Mouse (Mus musculus) testis, adult 2 months (tissue): ENCODE results near the gene Fstl4. TPM values are rescaled to one million over a fixed set of nuclear protein-coding genes. Genes with fewer than 3 reads are reported as not detected.

ENCODE experiments used
- H3K27ac ChIP-seq: fragments of 200-500 bp; 2 replicates; pipeline ENCODE4 v1.5.1; 2012; ENCODE audit warnings: low read depth, low read length; ENCODE audit not compliant: control insufficient read depth, insufficient read depth
- H3K27me3 ChIP-seq: fragments of 200-500 bp; 2 replicates; pipeline ENCODE4 v1.6.1; 2012; ENCODE audit warnings: mild to moderate bottlenecking, low read length, moderate library complexity; ENCODE audit not compliant: control insufficient read depth, insufficient read depth
- H3K36me3 ChIP-seq: fragments of 200-500 bp; 2 replicates; pipeline ENCODE4 v1.6.1; 2012; ENCODE audit warnings: mild to moderate bottlenecking, low read length; ENCODE audit not compliant: control insufficient read depth, insufficient read depth
- H3K4me1 ChIP-seq: fragments of 200-500 bp; 2 replicates; pipeline ENCODE4 v1.6.1; 2012; ENCODE audit warnings: low read length; ENCODE audit not compliant: control insufficient read depth, insufficient read depth
- H3K4me3 ChIP-seq: fragments of 200-500 bp; 2 replicates; pipeline ENCODE4 v1.5.1; 2012; ENCODE audit warnings: low read depth, mild to moderate bottlenecking, low read length, moderate library complexity, mixed read lengths; ENCODE audit not compliant: control insufficient read depth
- CTCF ChIP-seq: fragments of 200-500 bp; IDR thresholded peaks from 2 replicates; pipeline ENCODE4 v1.5.1; 2012; ENCODE audit warnings: low read depth, mild to moderate bottlenecking, inconsistent platforms, low read length, moderate library complexity; ENCODE audit not compliant: control insufficient read depth, insufficient read depth, insufficient replicate concordance
- POLR2A ChIP-seq: fragments of 200-500 bp; IDR thresholded peaks from 2 replicates; pipeline ENCODE4 v1.6.1; 2012; ENCODE audit warnings: low read depth, mild to moderate bottlenecking, inconsistent platforms, low read length, moderate library complexity; ENCODE audit not compliant: control insufficient read depth
- polyA plus RNA-seq: library from polyadenylated mRNA; depleted of rRNA; stranded (reverse); fragments of >200 nt; gene quantifications from 2 replicates; pipeline ENCODE4 v1.2.3, GENCODE M21; 2012

Gene Fstl4
- polyA plus RNA-seq, 1 experiment: 0.22 TPM

GRCm38 (mm10) chr11:53067699-53068478 is 303.5 kb downstream of the Fstl4 start:
- peaks cover 2% of the 10 kb centered on the region; the same call in 1 of the 2 replicates for H3K4me1 ChIP-seq
- H3K27me3 ChIP-seq: no peaks in the 10 kb centered on the region
- H3K4me3 ChIP-seq: no peak overlapping the region
- H3K27ac ChIP-seq: no peak overlapping the region
- H3K36me3 ChIP-seq: no peaks in the 10 kb centered on the region
- no peak for TF ChIP-seq POLR2A
- no peak for TF ChIP-seq CTCF

GRCm38 (mm10) chr11:53068479-53069065 is 304.1 kb downstream of the Fstl4 start:
- no peak for TF ChIP-seq CTCF
- TF ChIP-seq POLR2A: no peak
- no peak overlapping the region for H3K4me3 ChIP-seq
- no peaks in the 10 kb centered on the region for H3K4me1 ChIP-seq
- no peaks in the 10 kb centered on the region for H3K36me3 ChIP-seq
- H3K27me3 ChIP-seq: no peaks in the 10 kb centered on the region
- no peak overlapping the region for H3K27ac ChIP-seq

DNA sequence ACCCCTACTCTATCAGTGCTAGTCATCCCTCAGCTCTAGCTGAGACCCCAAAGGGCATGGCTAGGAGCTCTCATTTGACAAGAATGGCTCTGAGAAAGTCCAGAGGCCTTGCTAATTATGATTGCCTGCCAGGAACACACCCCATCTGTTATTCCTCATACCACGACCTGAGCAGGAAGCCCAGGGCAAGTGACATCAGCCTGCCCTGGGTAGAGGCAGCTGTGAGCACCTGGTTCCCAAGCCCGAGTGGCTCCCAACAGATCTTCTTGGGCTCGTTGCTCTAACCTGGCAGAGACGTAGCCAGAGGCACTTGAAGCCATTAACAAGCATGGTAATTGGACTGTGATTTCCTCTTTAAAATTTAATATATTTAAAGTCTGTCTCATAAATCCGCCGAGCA is 305.3 kb downstream of the Fstl4 start:
- Histone ChIP-seq H3K27me3 (no peaks in the 10 kb centered on the region), H3K27ac (no peak overlapping the region), H3K36me3 (no peaks in the 10 kb centered on the region), H3K4me3 (no peak overlapping the region), H3K4me1 (no peaks in the 10 kb centered on the region)
- TF ChIP-seq CTCF (no peak), POLR2A (no peak)

DNA sequence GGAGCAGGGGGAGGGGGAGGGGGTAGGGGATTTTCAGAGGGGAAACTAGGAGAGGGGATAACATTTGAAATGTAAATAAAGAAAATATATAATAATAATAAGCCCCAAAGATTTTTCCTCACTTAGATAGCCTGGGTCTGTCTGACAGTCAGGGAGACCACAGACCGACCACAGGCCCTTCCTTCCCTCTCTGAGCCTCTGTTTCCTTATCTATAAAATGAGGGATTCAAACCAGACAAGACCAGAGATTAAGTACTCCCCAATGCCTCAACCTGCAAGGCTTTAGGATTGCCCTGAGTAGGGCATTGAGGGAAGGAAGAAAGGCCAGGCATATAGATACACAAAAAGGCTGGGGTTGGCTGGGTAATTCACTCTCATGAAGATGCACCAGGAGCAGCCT is 307.2 kb downstream of the Fstl4 start:
- H3K4me1 ChIP-seq: no peaks in the 10 kb centered on the region
- H3K4me3 ChIP-seq: no peak overlapping the region
- TF ChIP-seq POLR2A (no peak), CTCF (no peak)
- no peak overlapping the region for H3K27ac ChIP-seq
- no peaks in the 10 kb centered on the region for H3K36me3 ChIP-seq
- no peaks in the 10 kb centered on the region for H3K27me3 ChIP-seq

- no peaks in the 10 kb centered on the region for H3K27me3 ChIP-seq
- H3K36me3 ChIP-seq: no peaks in the 10 kb centered on the region
- H3K4me1 ChIP-seq: no peaks in the 10 kb centered on the region
- no peak overlapping the region for H3K4me3 ChIP-seq
- TF ChIP-seq POLR2A (no peak), CTCF (no peak)
- H3K27ac ChIP-seq: no peak overlapping the region
These were observed 313.2 kb downstream of the Fstl4 start for GRCm38 (mm10) chr11:53077641-53078040.

- TF ChIP-seq CTCF: no peak
- TF ChIP-seq POLR2A: no peak
- H3K27ac ChIP-seq: no peak overlapping the region
- H3K4me1 ChIP-seq: no peaks in the 10 kb centered on the region
- H3K4me3 ChIP-seq: no peak overlapping the region
- H3K36me3 ChIP-seq: no peaks in the 10 kb centered on the region
- H3K27me3 ChIP-seq: no peaks in the 10 kb centered on the region
These were observed 314.2 kb downstream of the Fstl4 start for GRCm38 (mm10) chr11:53078419-53079334.

GRCm38 (mm10) chr11:53081310-53081709 is 316.9 kb downstream of the Fstl4 start:
- no peaks in the 10 kb centered on the region; the same call in 1 of the 2 replicates for H3K4me1 ChIP-seq
- H3K27ac ChIP-seq: no peak overlapping the region
- no peaks in the 10 kb centered on the region for H3K36me3 ChIP-seq
- H3K4me3 ChIP-seq: no peak overlapping the region
- TF ChIP-seq CTCF: no peak
- TF ChIP-seq POLR2A: no peak
- no peaks in the 10 kb centered on the region for H3K27me3 ChIP-seq
